Mouse (Mus musculus) hindbrain, postnatal 0 days (tissue): Measurements from ENCODE around the gene Amd1. TPM values are rescaled to one million over a fixed set of nuclear protein-coding genes. Genes with fewer than 3 reads are reported as not detected.

Experiments
- ATAC-seq: fragments of 200-750 bp; cut with Nextera tagmentation; 2 replicates; pipeline ENCODE4 v1.8.0; 2017; ENCODE audit warnings: mild to moderate bottlenecking, moderate TSS enrichment, moderate library complexity
- DNase-seq: peaks from one replicate; pipeline ENCODE4 v3.0.0-alpha.2; 2015; ENCODE audit warnings: low spot score
- H3K27ac ChIP-seq: fragments of 300-500 bp; sonication (generic); 2 replicates; pipeline ENCODE4 v1.5.1; 2014; ENCODE audit warnings: mild to moderate bottlenecking
- H3K27me3 ChIP-seq: fragments of 300-500 bp; sonication (generic); 2 replicates; pipeline ENCODE4 v1.6.1; 2014; ENCODE audit warnings: low read length, mixed read lengths; ENCODE audit not compliant: insufficient read depth
- H3K36me3 ChIP-seq: fragments of 300-500 bp; sonication (generic); 2 replicates; pipeline ENCODE4 v1.6.1; 2014; ENCODE audit warnings: low read length, mixed read lengths; ENCODE audit not compliant: insufficient read depth
- H3K4me1 ChIP-seq: fragments of 300-500 bp; sonication (generic); 2 replicates; pipeline ENCODE4 v1.6.1; 2014; ENCODE audit warnings: antibody characterized with exemption, low read length, mixed read lengths; ENCODE audit not compliant: insufficient read depth
- H3K4me2 ChIP-seq: fragments of 300-500 bp; sonication (generic); 2 replicates; pipeline ENCODE4 v1.6.1; 2014; ENCODE audit warnings: low read depth, mild to moderate bottlenecking, low read length, moderate library complexity, mixed read lengths
- H3K4me3 ChIP-seq: fragments of 300-500 bp; sonication (generic); 2 replicates; pipeline ENCODE4 v1.5.1; 2014; ENCODE audit warnings: low read length
- H3K9ac ChIP-seq: fragments of 300-500 bp; sonication (generic); replicated peaks from 2 replicates; pipeline ENCODE4 v1.6.1; 2014; ENCODE audit warnings: mild to moderate bottlenecking, low read length, moderate library complexity, mixed read lengths
- H3K9me3 ChIP-seq: fragments of 300-500 bp; sonication (generic); 2 replicates; pipeline ENCODE4 v1.6.1; 2016; ENCODE audit warnings: low read length, mixed read lengths
- CTCF ChIP-seq: IDR thresholded peaks from 2 replicates; pipeline ENCODE4 v1.5.1; 2016; ENCODE audit warnings: antibody characterized with exemption, control low read depth, low read depth
- WGBS: fragments of 180-500 bp; shearing (Covaris S2); extraction: QIAGEN DNeasy Blood & Tissue Kit; methylation state at CpG from one replicate; pipeline ENCODE4 v1.1.7; 2014; 5-methylcytosine and 5-hydroxymethylcytosine counted together
- polyA plus RNA-seq: library from polyadenylated mRNA; unstranded; fragments of >200 nt; fragmentation: Nextera tagmentation; extraction: Ambion mirVana; gene quantifications from 2 replicates; pipeline ENCODE4 v1.2.1, GENCODE M21; 2015
- total RNA-seq: library from RNA; depleted of rRNA; stranded (reverse); fragments of >200 nt; gene quantifications from 2 replicates; pipeline ENCODE4 v1.2.3, GENCODE M21; 2014; rRNA removed

The Amd1 gene
- total and polyA plus RNA-seq, 2 experiments from 2014 or later, result 30.6 to 57.5 TPM

DNA sequence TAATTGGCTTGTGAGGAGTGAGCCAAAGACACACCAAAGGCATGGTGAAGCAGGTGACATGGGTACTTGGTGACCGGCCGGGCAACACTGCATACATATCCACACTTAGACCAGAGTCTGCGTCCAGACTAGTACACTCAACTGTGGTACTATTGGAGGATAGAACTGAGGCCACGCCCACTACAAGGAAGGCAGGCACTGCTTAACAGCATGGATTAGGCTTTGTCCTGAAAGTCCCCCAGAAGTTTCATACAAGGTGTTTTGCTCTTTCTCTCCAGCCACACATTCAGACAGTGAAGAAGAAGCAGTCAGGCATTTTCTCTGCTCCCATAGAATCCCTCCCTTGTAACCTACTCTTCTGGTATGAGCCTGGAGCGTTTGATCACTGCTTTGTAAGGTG is 45.3 kb downstream of the Amd1 start:
- Histone ChIP-seq H3K9me3 (no peaks in the 10 kb centered on the region), H3K4me3 (peak overlapping the region; percentile 87)
- no peak for TF ChIP-seq CTCF

DNA sequence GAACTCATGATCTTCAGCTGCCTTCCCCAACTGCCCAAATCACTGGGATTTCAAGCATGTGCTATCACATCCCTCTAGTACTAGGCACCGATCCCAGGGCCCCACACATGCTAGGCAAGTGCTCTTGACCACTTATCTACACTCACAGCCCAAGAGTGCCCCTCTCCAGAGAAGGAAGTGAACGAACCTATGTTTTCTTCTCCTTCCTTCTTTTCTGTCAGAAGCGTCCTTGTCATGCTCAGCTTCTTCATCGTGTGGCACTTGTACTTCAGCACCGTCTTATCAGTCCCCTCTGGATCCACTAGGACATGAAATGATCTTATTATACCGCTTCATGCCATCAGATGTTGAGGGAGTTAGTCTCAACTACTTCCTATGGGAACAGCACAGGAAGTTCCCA is 51.0 kb downstream of the Amd1 start:
- peaks cover 10% of the 10 kb centered on the region; the same call in 1 of the 2 replicates for H3K36me3 ChIP-seq
- no peak for ATAC-seq

More for the DNA sequence above, 45.3 kb downstream of the Amd1 start:
- H3K4me2 ChIP-seq, result peak overlapping the region; percentile 76
- peaks cover 4% of the 10 kb centered on the region; the same call in 1 of the 2 replicates for H3K4me1 ChIP-seq
- peak overlapping the region; percentile 94 for H3K27ac ChIP-seq
- H3K36me3 ChIP-seq, result no peaks in the 10 kb centered on the region
- under 1% methylated on average over 5 of the region's 5 CpGs for WGBS
- no peaks in the 10 kb centered on the region for H3K27me3 ChIP-seq
- peak overlapping the region; percentile 91 for H3K9ac ChIP-seq
- peak; percentile 78 for DNase-seq
- ATAC-seq, result peak; percentile 74

DNA sequence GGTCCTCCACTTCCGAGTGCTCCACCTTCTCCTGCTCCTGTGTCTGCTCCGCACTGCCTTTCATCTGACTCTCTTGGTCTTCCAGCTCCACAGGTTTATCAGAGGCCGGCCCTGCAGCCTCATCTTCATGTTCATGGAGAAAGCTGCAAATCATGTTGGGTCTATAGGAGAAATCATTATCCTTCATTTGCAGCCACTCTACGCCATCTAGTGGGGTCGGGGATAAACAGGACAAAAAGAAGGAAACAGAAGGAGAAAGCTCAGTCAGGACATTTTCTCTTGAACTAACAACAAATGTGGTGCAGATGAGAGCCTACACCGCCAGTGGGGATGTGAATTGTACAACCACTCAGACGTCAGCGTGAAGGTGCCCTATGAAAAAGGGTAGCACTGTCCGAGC is 52.4 kb downstream of the Amd1 start:
- 84% methylated on average over 9 of the region's 9 CpGs for WGBS
- TF ChIP-seq CTCF, result peak; percentile 58
- Histone ChIP-seq H3K27ac (no peak overlapping the region), H3K36me3 (peaks cover 10% of the 10 kb centered on the region; the same call in 1 of the 2 replicates), H3K4me2 (no peak overlapping the region), H3K4me1 (peaks cover 4% of the 10 kb centered on the region; the same call in 1 of the 2 replicates), H3K4me3 (no peak overlapping the region), H3K27me3 (no peaks in the 10 kb centered on the region), H3K9me3 (no peaks in the 10 kb centered on the region), H3K9ac (no peak overlapping the region)
- DNase-seq (peak; percentile 44), ATAC-seq (no peak)

More for the DNA sequence above, 51.0 kb downstream of the Amd1 start:
- no peak overlapping the region for H3K9ac ChIP-seq
- H3K27ac ChIP-seq, result no peak overlapping the region
- H3K9me3 ChIP-seq, result no peaks in the 10 kb centered on the region
- no peaks in the 10 kb centered on the region for H3K27me3 ChIP-seq
- H3K4me2 ChIP-seq, result no peak overlapping the region
- WGBS, result 94% methylated on average over 6 of the region's 6 CpGs
- H3K4me3 ChIP-seq, result no peak overlapping the region
- no peak for DNase-seq
- TF ChIP-seq CTCF, result no peak
- H3K4me1 ChIP-seq, result peaks cover under 1% of the 10 kb centered on the region; the same call in 1 of the 2 replicates

DNA sequence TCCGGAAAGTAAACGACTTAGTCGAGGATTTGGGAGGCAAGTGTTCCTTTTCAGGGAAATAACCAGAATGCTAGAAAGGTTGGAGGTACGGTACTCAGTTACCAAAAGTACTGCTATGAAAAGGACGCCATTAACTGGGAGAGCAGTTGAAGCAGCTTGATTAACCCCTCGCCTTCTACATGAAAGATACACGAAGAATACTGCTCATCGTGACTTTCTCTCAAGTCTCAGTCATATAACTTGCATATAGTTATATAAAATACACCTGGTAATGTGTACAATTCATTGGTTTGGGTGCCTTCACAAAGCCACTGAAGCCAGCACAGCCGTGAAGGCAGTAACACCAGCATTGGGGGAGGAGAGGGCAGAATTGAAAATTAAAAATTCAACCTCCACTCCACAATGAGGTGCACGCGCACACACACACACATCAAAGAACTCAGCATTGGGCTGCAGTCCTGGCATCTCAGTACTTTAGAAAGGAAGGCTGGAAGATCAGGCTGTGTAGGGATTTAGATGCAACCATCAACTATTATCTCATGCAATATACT is 54.7 kb downstream of the Amd1 start:
- ATAC-seq, result peak; percentile 66
- Histone ChIP-seq H3K27me3 (no peaks in the 10 kb centered on the region), H3K9me3 (no peaks in the 10 kb centered on the region), H3K27ac (peak overlapping the region; percentile 57), H3K4me2 (peak overlapping the region; percentile 63), H3K4me1 (peaks cover 4% of the 10 kb centered on the region; the same call in 1 of the 2 replicates), H3K4me3 (peak overlapping the region; percentile 65), H3K36me3 (peaks cover 23% of the 10 kb centered on the region), H3K9ac (peak overlapping the region; percentile 49)
- no peak for TF ChIP-seq CTCF
- 30% methylated on average over 11 of the region's 11 CpGs for WGBS
- no peak for DNase-seq

DNA sequence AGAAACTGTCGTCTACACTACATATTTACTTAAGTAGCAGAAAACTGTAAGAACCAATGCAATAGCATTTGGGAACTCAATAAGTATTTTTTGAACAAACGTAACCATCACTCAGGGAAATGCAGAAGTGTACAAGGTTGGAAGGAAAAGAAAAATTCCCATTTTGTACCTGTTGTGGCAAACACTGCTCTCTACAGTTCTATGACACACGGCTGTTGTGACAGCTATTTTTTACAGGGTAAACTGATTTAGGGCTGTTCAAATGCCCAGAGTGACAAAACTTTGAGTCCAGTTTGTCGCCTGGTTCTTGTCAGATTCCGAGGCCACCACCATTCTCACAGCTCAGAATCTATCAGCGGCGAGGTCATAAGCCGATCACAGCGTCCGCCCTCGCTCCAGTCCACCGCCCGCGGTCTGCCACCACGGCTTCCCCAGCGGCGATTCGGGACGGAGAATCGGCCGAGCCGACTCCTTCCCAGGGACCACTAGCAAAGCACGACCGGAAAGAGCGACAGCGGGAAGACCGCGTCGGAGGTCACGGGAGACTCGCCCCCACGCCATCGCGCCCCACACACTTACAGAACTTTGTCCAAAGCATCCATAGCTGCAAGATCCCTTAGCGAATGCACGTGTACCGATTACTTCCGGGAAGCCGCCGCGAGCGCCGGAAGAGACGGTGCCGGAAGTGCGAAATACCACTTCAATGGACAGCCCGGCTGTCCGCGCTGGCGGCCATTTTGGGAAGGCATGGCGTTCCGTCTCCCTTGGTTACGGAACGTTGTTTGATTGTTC is 55.4 kb downstream of the Amd1 start, which contains the start of gene Rpf2:
Rpf2 (minus strand) TSS at position 663 of the 792 bp plus-strand sequence.
- Histone ChIP-seq H3K9ac (peak within 1 kb of the TSS; percentile 49), H3K4me3 (peak within 1 kb of the TSS; percentile 65), H3K9me3 (no peaks in the 10 kb centered on the region), H3K27ac (peak within 1 kb of the TSS; percentile 57), H3K27me3 (no peaks in the 10 kb centered on the region), H3K4me2 (peak within 1 kb of the TSS; percentile 63), H3K36me3 (peaks cover 23% of the 10 kb centered on the region), H3K4me1 (peaks cover 4% of the 10 kb centered on the region; the same call in 1 of the 2 replicates)
- TF ChIP-seq CTCF, result peak; percentile 8; the same call in 1 of the 2 replicates
- peak; percentile 96 for DNase-seq
- 1% methylated on average over 54 of the region's 54 CpGs for WGBS
- peak; percentile 94 for ATAC-seq

DNA sequence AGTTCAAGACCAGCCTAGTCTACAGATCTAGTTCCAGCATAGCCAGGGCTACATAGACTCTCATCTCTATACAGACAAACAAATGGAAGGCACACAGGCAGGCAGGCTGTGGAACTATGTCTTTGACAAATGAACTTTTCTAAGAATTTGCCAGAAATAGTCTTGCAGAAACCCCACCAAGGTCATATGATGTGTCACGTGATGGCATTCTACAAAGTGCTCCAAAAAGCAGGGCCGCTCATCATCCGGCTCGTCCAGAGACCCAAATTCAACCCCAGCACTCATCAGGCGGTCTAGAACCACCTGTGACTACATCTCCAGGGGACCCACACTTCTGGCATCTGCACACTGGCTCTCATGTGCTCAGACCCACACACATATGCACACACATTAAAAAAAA is 64.2 kb downstream of the Amd1 start:
- TF ChIP-seq CTCF, result no peak

More for the DNA sequence above, 64.2 kb downstream of the Amd1 start:
- no peak for DNase-seq
- H3K4me1 ChIP-seq, result no peaks in the 10 kb centered on the region
- no peaks in the 10 kb centered on the region for H3K27me3 ChIP-seq
- no peak overlapping the region for H3K9ac ChIP-seq
- H3K4me3 ChIP-seq, result no peak overlapping the region
- 96% methylated on average over 5 of the region's 5 CpGs for WGBS
- H3K36me3 ChIP-seq, result peaks cover 19% of the 10 kb centered on the region; the same call in 1 of the 2 replicates
- no peaks in the 10 kb centered on the region for H3K9me3 ChIP-seq
- no peak for ATAC-seq
- H3K4me2 ChIP-seq, result no peak overlapping the region
- H3K27ac ChIP-seq, result no peak overlapping the region

Other genes with a start within 250 kb of the Amd1 start
- 3.9 and 4.1 TPM in 2 replicates for gene Slc16a10, start 159.9 kb downstream of the Amd1 start, total RNA-seq
- gene Slc16a10, start 159.9 kb downstream of the Amd1 start, polyA plus RNA-seq, result 3.4 and 3.6 TPM in 2 replicates
- gene Rpf2, start 55.1 kb downstream of the Amd1 start, total RNA-seq, result 15.9 and 21.4 TPM in 2 replicates
- gene Rpf2, start 55.1 kb downstream of the Amd1 start, polyA plus RNA-seq, result 51.9 and 52.1 TPM in 2 replicates
- gene Gtf3c6, start 44.1 kb downstream of the Amd1 start, total RNA-seq, result 24.6 and 26.8 TPM in 2 replicates
- gene Gtf3c6, start 44.1 kb downstream of the Amd1 start, polyA plus RNA-seq, result 59.4 and 64.6 TPM in 2 replicates
- gene Cdk19, start 37.4 kb upstream of the Amd1 start, total RNA-seq, result 18.2 and 19.6 TPM in 2 replicates
- gene Cdk19, start 37.4 kb upstream of the Amd1 start, polyA plus RNA-seq, result 7.1 and 7.5 TPM in 2 replicates